30 mouse cellular contexts compared by ENCODE assay signal in the genomic region with DNA sequence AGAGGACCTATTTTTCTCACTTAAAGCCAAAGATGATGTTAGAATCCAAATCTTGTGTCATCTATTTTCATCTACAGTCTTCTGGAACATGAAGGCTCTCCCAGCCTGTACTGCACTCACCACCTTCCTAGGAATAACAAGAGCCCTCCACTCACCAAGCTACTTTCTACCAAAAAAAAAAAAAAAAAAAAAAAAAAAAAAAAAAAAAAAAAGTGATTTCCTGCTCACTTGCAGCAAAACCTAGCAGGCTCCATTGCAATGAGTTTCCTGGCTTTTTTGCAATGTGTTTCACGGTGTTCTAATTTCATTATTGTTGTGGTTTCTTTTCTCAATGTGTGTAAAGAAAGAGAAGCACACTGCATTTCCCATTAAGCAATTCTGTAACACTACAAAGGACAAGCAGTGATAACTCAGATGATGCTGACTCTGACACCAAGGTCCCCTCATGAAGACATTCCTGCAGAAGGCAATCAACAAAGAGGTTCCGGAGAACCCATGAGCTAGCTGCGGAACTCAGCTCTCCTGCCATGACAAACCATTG. TPM values are rescaled to one million over a fixed set of nuclear protein-coding genes. Genes with fewer than 3 reads are reported as not detected.
DNase-seq lines count a peak whose midpoint lies in the region; ATAC-seq and TF ChIP-seq lines count a peak whose summit lies in the region.
"Had no signal": no experiment of that assay in that cellular context is flagged by ENCODE, and none has a peak within 500 bp of the region (broad histone marks: within the 10 kb centered on the region; RNA-seq: fewer than 3 reads in every experiment).

No protein-coding gene starts in this region.

- no peaks in the 10 kb centered on the region for H3K27me3 ChIP-seq in liver, postnatal 0 days (ENCODE audit: insufficient read depth, low read length)
- H3K27me3 ChIP-seq in liver, embryonic 11.5 days (replicated peaks; ENCODE audit: control insufficient read depth, insufficient read depth, low read length), result no peaks in the 10 kb centered on the region
- H3K27me3 ChIP-seq: heart, embryonic 12.5 days; heart, embryonic 15.5 days; hindbrain, embryonic 13.5 days had no signal

- TF ChIP-seq EP300 in liver, postnatal 0 days (IDR thresholded peaks at IDR 0.05; ENCODE audit: low read depth), result peak; percentile 66

- WGBS in liver, postnatal 0 days (ENCODE audit: insufficient replicate concordance), result 80% methylated on average over 3 of the region's 3 CpGs
- 83% methylated on average over 3 of the region's 3 CpGs for WGBS in liver, embryonic 11.5 days
- 81% methylated on average over 3 of the region's 3 CpGs for WGBS in lung, adult 2 months

- ATAC-seq in liver, postnatal 0 days, result no peak
- no peak for ATAC-seq in liver, embryonic 11.5 days (replicated peaks; ENCODE audit: low FRiP score)
- peak; percentile 76 for ATAC-seq in megakaryocyte, adult 5-6 weeks (ENCODE audit: poor library complexity, severe bottlenecking)
- ATAC-seq: forebrain, embryonic 14.5 days; forebrain, postnatal 0 days; hindbrain, embryonic 16.5 days; intestine, embryonic 16.5 days had no signal

- no peak overlapping the region for H3K4me3 ChIP-seq in liver, postnatal 0 days (ENCODE audit: low read depth, low read length)
- no peak overlapping the region for H3K4me3 ChIP-seq in liver, embryonic 11.5 days (ENCODE audit: low read depth, low read length)
- no peak overlapping the region for H3K4me3 ChIP-seq in lung, adult 2 months (replicated peaks; ENCODE audit: extremely low read depth, low read depth, low read length)
- H3K4me3 ChIP-seq: forebrain, embryonic 10.5 days; gastrocnemius, adult 2 months; heart, embryonic 12.5 days; heart, embryonic 15.5 days; hindbrain, embryonic 13.5 days had no signal

- no peak for TF ChIP-seq CTCF in liver, postnatal 0 days (IDR thresholded peaks at IDR 0.05; ENCODE audit: low read depth)
- TF ChIP-seq CTCF in lung, adult 2 months (IDR thresholded peaks at IDR 0.05; ENCODE audit: insufficient read depth, low read length), result no peak

- no peaks in the 10 kb centered on the region for H3K9me3 ChIP-seq in liver, postnatal 0 days (ENCODE audit: low read length)
- no peaks in the 10 kb centered on the region for H3K9me3 ChIP-seq in liver, embryonic 11.5 days (ENCODE audit: control insufficient read depth, low read length)
- H3K9me3 ChIP-seq: forebrain, embryonic 10.5 days; heart, embryonic 12.5 days; heart, embryonic 15.5 days; hindbrain, embryonic 13.5 days had no signal

- no peak overlapping the region for H3K4me2 ChIP-seq in liver, postnatal 0 days (ENCODE audit: low read depth, low read length)
- no peak overlapping the region for H3K4me2 ChIP-seq in liver, embryonic 11.5 days
- H3K4me2 ChIP-seq: heart, embryonic 12.5 days; heart, embryonic 15.5 days; hindbrain, embryonic 13.5 days had no signal

- H3K36me3 ChIP-seq in liver, postnatal 0 days (replicated peaks; ENCODE audit: insufficient read depth, low read length), result no peaks in the 10 kb centered on the region
- no peaks in the 10 kb centered on the region for H3K36me3 ChIP-seq in liver, embryonic 11.5 days (ENCODE audit: control insufficient read depth, insufficient read depth, low read length)
- H3K36me3 ChIP-seq: forebrain, embryonic 10.5 days; heart, embryonic 12.5 days; heart, embryonic 15.5 days; hindbrain, embryonic 13.5 days had no signal

- no peak overlapping the region for H3K27ac ChIP-seq in liver, postnatal 0 days (ENCODE audit: low read depth)
- H3K27ac ChIP-seq in liver, embryonic 11.5 days (ENCODE audit: low read depth, low read length), result no peak overlapping the region
- H3K27ac ChIP-seq: forebrain, embryonic 10.5 days; gastrocnemius, adult 2 months; heart, embryonic 15.5 days; hindbrain, embryonic 13.5 days had no signal

- no peak overlapping the region for H3K9ac ChIP-seq in liver, postnatal 0 days (replicated peaks)
- no peak overlapping the region for H3K9ac ChIP-seq in liver, embryonic 11.5 days (ENCODE audit: low read depth, low read length)
- H3K9ac ChIP-seq: forebrain, postnatal 0 days; heart, embryonic 12.5 days; heart, embryonic 15.5 days; hindbrain, embryonic 13.5 days had no signal

- no peak for DNase-seq in liver, postnatal 0 days
- no peak for DNase-seq in liver, embryonic 11.5 days (ENCODE audit: low spot score)
- peak; percentile 11 for DNase-seq in Muller cell, postnatal 12 days (ENCODE audit: inconsistent ontology term)
- no peak for DNase-seq in lung, adult 2 months
- no peak for DNase-seq in adipocyte (ENCODE audit: low spot score)
- DNase-seq in heart, postnatal 36 days, result no peak
- DNase-seq: adrenal gland, adult 8-10 months; adrenal gland, postnatal 25 days; B cell, adult 2 months; cerebellum, adult 18-20 months; cerebellum, adult 9-10 months; cerebellum, postnatal 14 days; forebrain, postnatal 0 days; gastrocnemius, adult 2 months; gastrocnemius, postnatal 14 days; heart, adult 18-20 months; heart, postnatal 14 days had no signal

- no peak for TF ChIP-seq POLR2A in lung, adult 2 months (IDR thresholded peaks at IDR 0.05; ENCODE audit: borderline replicate concordance, extremely low read depth, low read depth, low read length)

- H3K4me1 ChIP-seq in liver, postnatal 0 days (ENCODE audit: insufficient read depth), result no peaks in the 10 kb centered on the region
- no peaks in the 10 kb centered on the region for H3K4me1 ChIP-seq in liver, embryonic 11.5 days (replicated peaks; ENCODE audit: control insufficient read depth, insufficient read depth, low read length)
- no peaks in the 10 kb centered on the region; the same call in 1 of the 2 replicates for H3K4me1 ChIP-seq in lung, adult 2 months (ENCODE audit: control insufficient read depth, insufficient read depth, low read length)
- H3K4me1 ChIP-seq: heart, embryonic 12.5 days; heart, embryonic 15.5 days; hindbrain, embryonic 13.5 days had no signal

- intact Hi-C loops in heart, postnatal 36 days (cut with DNase I), result no loop called here

RNA-seq across cellular contexts. Expression of gene Mmp27, which starts 22.1 kb away (rescaled TPM):
- polyA plus RNA-seq in liver, postnatal 0 days (2015; fragmentation: Nextera tagmentation; extraction: Ambion mirVana), result 0.33 and 0.38 TPM in 2 replicates
- not detected in 2 replicates for polyA plus RNA-seq in liver, embryonic 11.5 days (2014; fragmentation: Nextera tagmentation; extraction: Ambion mirVana)
- total RNA-seq in megakaryocyte, adult 5-6 weeks (2015), result 0.13 and 0.21 TPM in 2 replicates
- 0.45 and 0.66 TPM in 2 replicates for total RNA-seq in megakaryocyte, adult 5-6 weeks (2017)
- 0.18 and 0.41 TPM in 2 replicates for polyA plus RNA-seq in lung, adult 2 months (2012; rRNA removed)
- total RNA-seq in heart, postnatal 36 days (2021), result under 1 TPM in 1 of 2 experiments, not detected in 1; 0.22 TPM
- total RNA-seq: forebrain, postnatal 0 days; gastrocnemius, postnatal 4 days; hematopoietic stem cell, adult 5-6 weeks had no signal
- polyA plus RNA-seq: embryonic facial prominence, embryonic 11.5 days; forebrain, embryonic 10.5 days; forebrain, embryonic 14.5 days; forebrain, postnatal 0 days; frontal cortex, adult 2 months; heart, embryonic 12.5 days; heart, embryonic 15.5 days; hindbrain, embryonic 13.5 days; hindbrain, embryonic 16.5 days; intestine, embryonic 16.5 days had no signal

RNA-seq across cellular contexts. Expression of gene Mmp20, which starts 34.7 kb away (rescaled TPM):
- polyA plus RNA-seq in liver, postnatal 0 days (2015; fragmentation: Nextera tagmentation; extraction: Ambion mirVana), result not detected in 2 replicates
- polyA plus RNA-seq in liver, embryonic 11.5 days (2014; fragmentation: Nextera tagmentation; extraction: Ambion mirVana), result not detected in 2 replicates
- total RNA-seq in megakaryocyte, adult 5-6 weeks (2015), result not detected in 2 replicates
- total RNA-seq in megakaryocyte, adult 5-6 weeks (2017), result not detected in 2 replicates
- polyA plus RNA-seq in lung, adult 2 months (2012; rRNA removed), result not detected in 2 replicates
- not detected for total RNA-seq in heart, postnatal 36 days (2021)
- total RNA-seq: adrenal gland, adult 8-10 months; adrenal gland, postnatal 25 days; forebrain, postnatal 0 days; gastrocnemius, adult 2 months; gastrocnemius, postnatal 14 days; gastrocnemius, postnatal 4 days; heart, adult 18-20 months; heart, postnatal 14 days; hematopoietic stem cell, adult 5-6 weeks had no signal
- polyA plus RNA-seq: embryonic facial prominence, embryonic 11.5 days; embryonic facial prominence, embryonic 14.5 days; forebrain, embryonic 10.5 days; forebrain, embryonic 14.5 days; forebrain, postnatal 0 days; frontal cortex, adult 2 months; heart, embryonic 12.5 days; heart, embryonic 15.5 days; hindbrain, embryonic 13.5 days; hindbrain, embryonic 16.5 days had no signal

RNA-seq across cellular contexts. Expression of gene Mmp8, which starts 35.1 kb away (rescaled TPM):
- 16.8 and 17.2 TPM in 2 replicates for polyA plus RNA-seq in liver, postnatal 0 days (2015; fragmentation: Nextera tagmentation; extraction: Ambion mirVana)
- polyA plus RNA-seq in liver, embryonic 11.5 days (2014; fragmentation: Nextera tagmentation; extraction: Ambion mirVana), result 0.48 and 0.61 TPM in 2 replicates
- 404 and 435 TPM in 2 replicates for total RNA-seq in megakaryocyte, adult 5-6 weeks (2015)
- 512 and 543 TPM in 2 replicates for total RNA-seq in megakaryocyte, adult 5-6 weeks (2017)
- 0.81 and 1.7 TPM in 2 replicates for polyA plus RNA-seq in lung, adult 2 months (2012; rRNA removed)
- under 1 TPM in 1 of 2 experiments, not detected in 1; 0.14 TPM for total RNA-seq in heart, postnatal 36 days (2021)
- total RNA-seq: gastrocnemius, adult 2 months; gastrocnemius, postnatal 14 days; heart, adult 18-20 months had no signal
- polyA plus RNA-seq: forebrain, embryonic 14.5 days; heart, embryonic 12.5 days had no signal
